19 mouse cellular contexts compared by ENCODE assay signal in genomic region chr17:7870862-7871605, GRCm38 (mm10). TPM values are rescaled to one million over a fixed set of nuclear protein-coding genes. Genes with fewer than 3 reads are reported as not detected.
A peak's percentile ranks its signal among the peaks of the same experiment; 100 is the strongest.
DNase-seq lines count a peak whose midpoint lies in the region; TF ChIP-seq lines count a peak whose summit lies in the region.
"Had no signal": no experiment of that assay in that cellular context is flagged by ENCODE, and none has a peak within 500 bp of the region (broad histone marks: within the 10 kb centered on the region; RNA-seq: fewer than 3 reads in every experiment).

No protein-coding gene starts in this region.

- no peak overlapping the region for H3K4me2 ChIP-seq in CH12.LX (ENCODE audit: insufficient read depth, low read depth, poor library complexity, severe bottlenecking)
- H3K4me2 ChIP-seq: embryonic facial prominence, embryonic 13.5 days; forebrain, embryonic 12.5 days; hindbrain, embryonic 12.5 days had no signal

- in situ Hi-C loops in CH12.LX (cut with MboI; ENCODE audit: low pct_ligation_motif_present, low pct_unique_long_range_greater_than_20kb, low sequenced_read_pairs), result no loop called here

- TF ChIP-seq RAD21 in CH12.LX (IDR thresholded peaks at IDR 0.05; ENCODE audit: low read depth, low read length), result peak; percentile 53

- H3K9me3 ChIP-seq in CH12.LX (replicated peaks; ENCODE audit: low read length), result peaks cover 12% of the 10 kb centered on the region
- H3K9me3 ChIP-seq: embryonic facial prominence, embryonic 13.5 days; forebrain, embryonic 12.5 days; heart, embryonic 10.5 days; hindbrain, embryonic 12.5 days had no signal

- H3K79me2 ChIP-seq in CH12.LX (replicated peaks; ENCODE audit: control insufficient read depth, extremely low read depth, insufficient read depth, poor library complexity, severe bottlenecking), result no peaks in the 10 kb centered on the region

- peaks cover 27 to 71% of the 10 kb centered on the region in 2 experiments for H3K4me1 ChIP-seq in CH12.LX (ENCODE audit: control insufficient read depth in 1 of 2, insufficient read depth in 2 of 2)

- H3K27me3 ChIP-seq in CH12.LX (replicated peaks), result no peaks in the 10 kb centered on the region
- H3K27me3 ChIP-seq: embryonic facial prominence, embryonic 13.5 days; forebrain, embryonic 12.5 days; hindbrain, embryonic 12.5 days had no signal

- no peak for TF ChIP-seq EP300 in CH12.LX (IDR thresholded peaks at IDR 0.05; ENCODE audit: low read length)

- no peak overlapping the region for H3K4me3 ChIP-seq in CH12.LX (replicated peaks in 1 of 3; ENCODE audit: low read depth in 2 of 3, low read length in 2 of 3, poor library complexity in 1 of 3)
- H3K4me3 ChIP-seq: embryonic facial prominence, embryonic 13.5 days; forebrain, embryonic 12.5 days; heart, embryonic 10.5 days; hindbrain, embryonic 12.5 days had no signal

- no peak overlapping the region for H3K9ac ChIP-seq in CH12.LX (ENCODE audit: insufficient read depth, low read depth)
- H3K9ac ChIP-seq: embryonic facial prominence, embryonic 13.5 days; forebrain, embryonic 12.5 days; forebrain, postnatal 0 days; hindbrain, embryonic 12.5 days had no signal

- no peak overlapping the region for H3K27ac ChIP-seq in CH12.LX (ENCODE audit: insufficient read depth, low read depth)
- H3K27ac ChIP-seq: embryonic facial prominence, embryonic 13.5 days; forebrain, embryonic 12.5 days; heart, embryonic 10.5 days; hindbrain, embryonic 12.5 days had no signal

- peak in 1 of 2 experiments; percentile 55; a peak in 2 of 4 replicates for TF ChIP-seq CTCF in CH12.LX (conservative IDR thresholded peaks at IDR 0.05 in 1 of 2, IDR thresholded peaks at IDR 0.05 in 1 of 2; ENCODE audit: low read depth in 2 of 2, low read length in 2 of 2)

- no peak for TF ChIP-seq POLR2A in CH12.LX (IDR thresholded peaks at IDR 0.05; ENCODE audit: low read depth, low read length)

- dilution Hi-C loops in CH12.LX (cut with MboI; ENCODE audit: extremely low pct_ligation_motif_present, extremely low pct_unique_long_range_greater_than_20kb, low sequenced_read_pairs), result no loop called here

- no peaks in the 10 kb centered on the region for H3K36me3 ChIP-seq in CH12.LX (replicated peaks in 1 of 2; ENCODE audit: control insufficient read depth in 1 of 2, insufficient read depth in 1 of 2, low read length in 1 of 2)
- H3K36me3 ChIP-seq: embryonic facial prominence, embryonic 13.5 days; forebrain, embryonic 12.5 days; heart, embryonic 10.5 days; hindbrain, embryonic 12.5 days had no signal

- peak; percentile 36 for DNase-seq in adrenal gland, postnatal 10 days
- no peak for DNase-seq in adrenal gland, postnatal 25 days
- DNase-seq in CD4-positive helper T cell, adult 2 months (ENCODE audit: low read depth, low spot score), result peak; percentile 34
- no peak for DNase-seq in CH12.LX (ENCODE audit: extremely low read depth)
- DNase-seq in naive thymus-derived CD4-positive, alpha-beta T cell, adult 2 months (ENCODE audit: low read depth), result peak; percentile 40
- no peak for DNase-seq in natural killer cell, adult 2 months (ENCODE audit: low spot score in 2 of 2)
- DNase-seq: cerebellum, adult 18-20 months; cerebellum, adult 9-11 months; cerebellum, postnatal 36 days; forebrain, postnatal 0 days; gastrocnemius, postnatal 14 days; heart, postnatal 10 days; heart, postnatal 4 days; kidney, adult 11 months had no signal

TF ChIP-seq in CH12.LX, 34 proteins besides CTCF, POLR2A, EP300 and RAD21:
- TF ChIP-seq JUND (conservative IDR thresholded peaks at IDR 0.05; ENCODE audit: low read depth, low read length) (no peak), POLR2AphosphoS2 (IDR thresholded peaks at IDR 0.05; ENCODE audit: low read depth, low read length) (no peak), E2F4 (IDR thresholded peaks at IDR 0.05; ENCODE audit: insufficient replicate concordance, low read depth, low read length) (no peak), IRF4 (IDR thresholded peaks at IDR 0.05; ENCODE audit: low read depth, low read length) (no peak), SMC3 (IDR thresholded peaks at IDR 0.05; ENCODE audit: low read depth, low read length) (peak; percentile 64), ZNF384 (IDR thresholded peaks at IDR 0.05; ENCODE audit: low read depth, low read length) (no peak), MAFK (IDR thresholded peaks at IDR 0.05; ENCODE audit: insufficient replicate concordance, low read length) (no peak), HCFC1 (IDR thresholded peaks at IDR 0.05; ENCODE audit: low read depth, low read length) (no peak), ZC3H11A (IDR thresholded peaks at IDR 0.05; ENCODE audit: low read depth, low read length) (0 out of 2 replicates have a peak, but pooled peaks have one; percentile 19), SIN3A (IDR thresholded peaks at IDR 0.05; ENCODE audit: low read length) (no peak), CHD1 (IDR thresholded peaks at IDR 0.05; ENCODE audit: low read depth, low read length) (no peak), ETS1 (conservative IDR thresholded peaks at IDR 0.05; ENCODE audit: low read depth, low read length) (no peak), TBP (conservative IDR thresholded peaks at IDR 0.05; ENCODE audit: low read depth, low read length) (no peak), MXI1 (IDR thresholded peaks at IDR 0.05; ENCODE audit: low read depth, low read length) (no peak), USF1 (IDR thresholded peaks at IDR 0.05; ENCODE audit: low read depth, low read length) (no peak)

RNA-seq across cellular contexts. Expression of gene Fndc1, which starts 43.9 kb away (rescaled TPM):
- 10 to 100 TPM; 37.8 to 39.8 TPM for total RNA-seq in adrenal gland, postnatal 10 days (2021)
- total RNA-seq in adrenal gland, postnatal 25 days (2021), result 4.8 and 5.6 TPM in 2 replicates
- 0.17 and 0.25 TPM in 2 replicates for total RNA-seq in CH12.LX (2012; rRNA removed)
- 0.05 and 0.34 TPM in 2 replicates for total RNA-seq in CH12.LX (2014; rRNA removed)
- polyA plus RNA-seq in CH12.LX (2012; ENCODE audit: insufficient read length, low read depth), result 0.14 TPM in 1 of 2 replicates, not detected in the other
- total RNA-seq: granulocyte monocyte progenitor cell, adult 5-6 weeks had no signal

RNA-seq across cellular contexts. Expression of gene Tagap, which starts 54.8 kb away (rescaled TPM):
- 1 to 10 TPM; 4.5 to 4.6 TPM for total RNA-seq in adrenal gland, postnatal 10 days (2021)
- 4.7 and 6.6 TPM in 2 replicates for total RNA-seq in adrenal gland, postnatal 25 days (2021)
- total RNA-seq in CH12.LX (2012; rRNA removed), result 16.3 and 16.4 TPM in 2 replicates
- 18.5 and 20.9 TPM in 2 replicates for total RNA-seq in CH12.LX (2014; rRNA removed)
- 12.9 and 14.2 TPM in 2 replicates for polyA plus RNA-seq in CH12.LX (2012; ENCODE audit: insufficient read length, low read depth)

Comparison
In these comparisons a context has a peak if more than half of its experiments do, and no peak if none do; other contexts are left out.
1. DNase-seq: peak in adrenal gland, postnatal 10 days (single experiment), CD4-positive helper T cell, adult 2 months (single experiment) and naive thymus-derived CD4-positive, alpha-beta T cell, adult 2 months (single experiment); none in adrenal gland, postnatal 25 days (single experiment), CH12.LX (single experiment) and natural killer cell, adult 2 months (0 of 2).